Mouse (Mus musculus): ENCODE measurements around the gene Gabrg3. TPM values are rescaled to one million over a fixed set of nuclear protein-coding genes. Genes with fewer than 3 reads are reported as not detected.
A peak's percentile ranks its signal among the peaks of the same experiment; 100 is the strongest.

The Gabrg3 gene
- total RNA-seq, 2 experiments from 2014 or later, result 21.5 to 24.5 TPM

DNA sequence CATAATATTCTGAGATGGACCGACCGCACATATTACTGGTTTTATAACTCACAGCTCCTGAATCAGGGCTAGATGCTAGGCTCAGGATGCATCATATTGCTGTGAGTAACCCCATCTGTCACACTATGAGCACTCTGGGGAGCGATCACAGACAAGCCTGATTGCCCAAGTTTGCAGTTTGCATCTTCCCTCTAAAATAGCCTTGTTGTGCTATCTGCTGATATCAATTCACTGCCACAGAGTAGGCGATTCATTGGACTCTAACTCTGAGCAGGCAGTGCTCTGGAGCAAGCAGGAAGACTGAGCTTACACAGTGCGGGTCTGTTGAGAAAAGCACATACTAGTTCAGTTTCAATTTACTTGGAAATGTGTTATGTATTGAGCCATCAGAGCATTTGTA is 543.4 kb downstream of the Gabrg3 start:
- intact Hi-C loops (cut with DNase I), result no loop called here
- DNase-seq (ENCODE audit: low spot score in 2 of 2), result no peak

DNA sequence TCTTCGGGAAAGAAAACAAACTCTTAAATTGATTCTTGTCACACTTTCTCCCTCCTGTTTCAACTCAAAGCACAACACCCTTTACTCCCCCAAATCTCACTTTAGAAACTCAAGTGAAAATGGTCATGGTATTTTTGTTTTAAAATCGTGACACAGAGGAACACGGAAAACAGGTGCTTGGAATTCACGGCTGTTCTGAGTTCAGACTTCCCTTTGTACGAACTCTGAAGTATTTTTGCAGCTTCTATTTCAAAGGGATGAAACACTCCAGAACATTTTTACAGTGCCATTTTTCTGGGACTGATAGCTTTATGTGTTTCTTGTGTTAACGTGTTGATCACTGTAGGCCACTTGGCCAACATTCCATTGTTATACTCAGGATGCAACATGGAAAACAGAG is 561.5 kb downstream of the Gabrg3 start:
- intact Hi-C loops (cut with DNase I), result no loop called here
- no peak for DNase-seq (ENCODE audit: low spot score in 2 of 2)

DNA sequence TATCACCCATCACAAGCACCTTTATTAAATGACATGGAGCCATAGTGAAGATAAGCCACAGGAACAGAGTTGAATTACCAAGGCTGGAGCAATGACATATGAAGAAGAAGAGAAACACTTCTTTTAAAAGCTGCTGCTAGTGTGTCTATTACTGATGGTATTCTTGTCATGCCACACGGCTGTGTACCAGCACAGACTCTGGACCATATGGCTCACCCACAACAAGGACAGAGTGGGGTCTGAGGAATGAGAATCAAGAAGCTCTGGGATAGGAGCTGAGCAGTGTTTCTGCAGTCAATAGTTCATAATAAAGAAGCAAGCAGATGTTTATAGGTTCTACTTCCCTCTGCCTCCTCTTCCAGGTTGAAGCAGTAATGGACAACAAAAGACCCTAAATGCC is 585.1 kb downstream of the Gabrg3 start:
- DNase-seq (ENCODE audit: low spot score in 2 of 2), result no peak
- intact Hi-C loops (cut with DNase I), result no loop called here

DNA sequence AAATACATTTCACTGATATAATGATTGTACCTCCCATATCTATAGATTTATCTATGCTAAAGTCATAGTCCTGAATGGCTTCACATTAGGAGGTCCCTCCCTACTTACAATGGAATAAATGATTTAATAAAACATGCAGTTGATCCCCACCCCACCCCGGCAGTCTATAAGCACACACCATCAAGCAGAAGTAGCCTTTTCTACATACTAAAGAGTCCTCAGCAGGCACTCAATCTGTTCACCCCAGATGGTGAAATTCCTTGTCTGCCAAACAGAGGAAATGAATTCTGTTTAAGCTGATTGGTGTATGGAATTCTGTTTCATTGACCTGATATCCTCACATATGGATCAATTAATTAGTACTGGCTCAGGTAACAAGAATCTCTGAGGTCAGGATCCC is 607.9 kb downstream of the Gabrg3 start:
- intact Hi-C loops (cut with DNase I), result no loop called here

DNA sequence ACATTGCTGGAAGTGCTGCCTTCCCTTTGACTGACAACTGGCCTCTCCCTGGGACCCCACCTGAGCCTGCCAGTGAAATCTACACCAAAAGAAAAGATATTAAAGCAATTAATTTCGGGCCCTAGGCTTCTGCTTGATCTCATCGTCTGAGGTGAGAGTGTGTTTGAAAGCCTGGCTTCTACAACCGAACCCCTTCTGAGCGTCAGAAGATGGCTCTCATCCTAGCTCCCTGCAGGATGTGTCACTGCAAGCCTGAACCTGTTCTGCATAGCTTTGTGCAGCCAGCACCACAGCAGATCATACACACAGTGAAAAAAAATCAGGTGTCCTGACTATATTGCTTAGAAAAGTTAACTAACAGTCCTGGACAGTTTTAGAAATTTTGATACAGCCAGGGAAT is 618.8 kb downstream of the Gabrg3 start:
- intact Hi-C loops (cut with DNase I), result no loop called here
- no peak for DNase-seq (ENCODE audit: low spot score in 2 of 2)

More for the DNA sequence above, 607.9 kb downstream of the Gabrg3 start:
- no peak for DNase-seq (ENCODE audit: low spot score in 2 of 2)

DNA sequence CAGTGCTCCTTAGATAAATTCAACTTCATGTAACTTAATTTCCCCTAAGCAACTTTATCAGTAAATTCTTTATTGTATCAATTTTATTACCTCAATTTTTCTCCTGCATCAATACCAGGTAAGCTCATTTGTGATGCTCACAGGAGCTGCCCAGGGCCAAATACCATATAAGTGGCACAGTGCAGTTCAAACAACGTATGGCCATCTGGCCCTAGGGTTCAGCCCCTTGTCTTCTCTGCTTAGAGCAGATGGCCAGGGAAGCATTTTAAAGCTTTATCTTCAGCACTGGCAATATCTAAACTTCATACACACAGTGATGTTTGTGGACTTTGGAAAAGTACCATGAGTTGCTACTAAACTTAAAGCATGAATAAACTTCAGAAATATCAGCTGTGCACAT is 619.2 kb downstream of the Gabrg3 start:
- intact Hi-C loops (cut with DNase I), result no loop called here
- DNase-seq (ENCODE audit: low spot score in 2 of 2), result no peak

DNA sequence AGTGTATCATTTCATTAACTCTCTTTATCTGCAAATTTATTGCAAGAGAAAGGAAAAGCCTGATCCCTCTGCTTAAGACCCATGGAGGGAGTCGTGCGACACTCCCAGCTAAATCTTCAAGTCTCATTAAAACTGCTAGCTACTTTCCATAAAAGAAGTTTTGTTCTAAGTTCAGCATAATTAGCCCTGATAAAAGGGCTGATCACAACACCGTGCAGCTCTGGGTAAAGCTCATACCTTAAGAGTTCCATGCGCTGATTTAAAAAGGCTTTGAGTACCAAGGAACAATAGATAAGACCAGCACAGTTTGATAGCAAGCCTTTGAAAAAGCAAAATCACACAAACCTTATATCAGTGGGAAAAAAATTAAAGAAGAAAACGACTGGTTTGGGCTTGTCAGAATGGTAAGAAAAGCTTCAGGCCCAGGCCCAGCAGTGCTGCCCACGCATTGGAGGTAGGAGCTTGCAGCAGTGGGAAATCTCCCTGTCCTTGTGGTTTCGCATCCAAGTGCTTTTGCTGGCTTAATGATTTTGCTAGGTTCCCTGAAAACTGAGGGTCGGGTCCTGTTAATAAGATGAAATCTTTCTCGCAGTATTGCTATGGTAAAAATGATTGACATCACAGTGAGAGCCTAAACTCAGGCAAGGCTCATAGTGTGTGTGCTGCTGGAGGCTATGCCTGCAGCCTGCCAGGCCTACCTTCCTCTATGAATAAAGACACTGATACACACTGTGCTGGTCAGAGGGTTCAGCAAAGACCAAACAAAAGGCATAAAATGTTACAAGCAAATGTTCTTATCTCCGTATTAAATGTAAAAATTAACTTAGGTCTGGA is 621.2 kb downstream of the Gabrg3 start:
- intact Hi-C loops (cut with DNase I), result no loop called here

DNA sequence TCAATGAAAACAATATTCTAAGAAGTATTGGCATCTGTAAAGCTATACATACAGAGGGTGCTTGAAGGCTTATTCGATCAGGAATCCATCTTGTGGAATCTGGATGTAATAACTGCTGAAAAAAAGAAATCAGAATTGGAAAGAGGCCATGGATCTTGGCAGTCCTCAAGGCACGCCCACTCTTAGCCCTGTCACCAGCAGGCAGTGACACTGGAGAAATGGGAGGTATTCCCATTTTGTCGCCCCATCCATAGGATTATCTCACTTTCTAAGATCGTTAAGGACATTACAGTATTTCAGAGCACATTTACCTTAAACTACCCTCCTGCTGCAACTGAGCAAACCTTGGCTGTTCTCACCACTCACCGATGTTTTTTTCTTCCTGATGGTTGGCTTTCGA is 657.8 kb downstream of the Gabrg3 start:
- no peak for DNase-seq (ENCODE audit: low spot score in 2 of 2)
- intact Hi-C loops (cut with DNase I), result no loop called here

More for the DNA sequence above, 621.2 kb downstream of the Gabrg3 start:
- DNase-seq (ENCODE audit: low spot score in 2 of 2), result peak; percentile 28 to 36

Other genes with a start within 250 kb of the Gabrg3 start
- 100 to 1,000 TPM; 205 to 212 TPM for gene Gabrb3, start 32.5 kb upstream of the Gabrg3 start, total RNA-seq (2021)
- 10 to 100 TPM; 45.2 to 50.0 TPM for gene Gabra5, start 122.9 kb upstream of the Gabrg3 start, total RNA-seq (2021)

All from left cerebral cortex, postnatal 36 days (tissue).